Mouse (Mus musculus): ENCODE data around the gene Tgm2. TPM values are rescaled to one million over a fixed set of nuclear protein-coding genes. Genes with fewer than 3 reads are reported as not detected.
A peak's percentile ranks its signal among the peaks of the same experiment; 100 is the strongest.

Gene Tgm2
- polyA plus RNA-seq, 1 experiment from 2014 or later, result 40.8 TPM

DNA sequence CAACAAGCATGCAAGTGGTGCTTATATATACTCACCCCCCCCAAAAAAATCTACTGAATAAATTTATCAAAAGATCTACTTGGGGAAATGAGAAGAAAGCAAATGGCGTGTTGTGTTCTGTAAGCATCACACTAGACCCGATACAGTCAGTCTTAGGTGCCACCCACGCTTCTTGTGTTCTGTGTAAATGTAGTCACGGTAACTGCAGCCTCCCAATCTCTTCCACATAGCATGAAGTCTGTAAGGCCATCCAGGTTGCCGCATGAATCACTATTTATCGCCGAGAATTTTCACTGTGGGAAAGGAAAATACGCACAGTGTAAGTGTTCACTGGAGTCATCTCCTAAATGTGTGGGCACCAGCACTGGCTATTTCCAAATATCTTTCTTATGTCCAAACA lies 37.0 kb upstream of the Tgm2 start:
- DNase-seq (no peak), ATAC-seq (ENCODE audit: insufficient read depth) (no peak)
- Histone ChIP-seq H3K27me3 (ENCODE audit: insufficient read depth, low read length) (no peaks in the 10 kb centered on the region), H3K27ac (ENCODE audit: low read depth) (no peak overlapping the region), H3K9me3 (ENCODE audit: low read depth, low read length) (no peaks in the 10 kb centered on the region), H3K4me2 (no peak overlapping the region), H3K9ac (no peak overlapping the region), H3K4me3 (ENCODE audit: low read depth, low read length) (no peak overlapping the region), H3K4me1 (ENCODE audit: insufficient read depth) (peaks cover 7% of the 10 kb centered on the region), H3K36me3 (ENCODE audit: insufficient read depth) (no peaks in the 10 kb centered on the region)
- WGBS, result 85% methylated on average over 8 of the region's 8 CpGs
- TF ChIP-seq CTCF (IDR thresholded peaks at IDR 0.05; ENCODE audit: low read depth), result no peak

DNA sequence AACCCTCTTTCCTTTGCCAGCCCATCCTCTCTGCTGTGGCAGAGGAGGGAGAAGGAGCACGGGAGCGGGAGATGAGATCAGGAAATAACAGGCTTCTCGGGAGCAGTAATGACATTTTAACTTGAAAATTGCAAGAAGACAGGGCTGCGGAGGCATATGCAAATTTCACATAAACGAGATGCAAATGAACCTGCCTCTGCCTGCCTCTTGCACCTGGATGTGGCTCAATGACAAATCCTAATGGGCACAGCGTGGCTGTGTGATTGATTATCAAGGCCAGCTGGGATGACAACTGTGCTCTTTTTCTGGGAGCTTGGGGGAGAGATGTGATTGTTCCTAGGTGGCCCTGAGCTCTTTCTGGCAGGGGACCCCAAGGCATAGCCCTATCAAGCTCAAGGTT lies 35.7 kb upstream of the Tgm2 start:
- Histone ChIP-seq H3K9me3 (ENCODE audit: low read depth, low read length) (no peaks in the 10 kb centered on the region), H3K27ac (ENCODE audit: low read depth) (no peak overlapping the region), H3K4me2 (no peak overlapping the region), H3K9ac (no peak overlapping the region), H3K36me3 (ENCODE audit: insufficient read depth) (no peaks in the 10 kb centered on the region), H3K4me1 (ENCODE audit: insufficient read depth) (peaks cover 7% of the 10 kb centered on the region), H3K4me3 (ENCODE audit: low read depth, low read length) (no peak overlapping the region), H3K27me3 (ENCODE audit: insufficient read depth, low read length) (no peaks in the 10 kb centered on the region)
- WGBS, result 52% methylated on average over 6 of the region's 6 CpGs
- no peak for TF ChIP-seq CTCF (IDR thresholded peaks at IDR 0.05; ENCODE audit: low read depth)
- no peak for ATAC-seq (ENCODE audit: insufficient read depth)
- no peak for DNase-seq

DNA sequence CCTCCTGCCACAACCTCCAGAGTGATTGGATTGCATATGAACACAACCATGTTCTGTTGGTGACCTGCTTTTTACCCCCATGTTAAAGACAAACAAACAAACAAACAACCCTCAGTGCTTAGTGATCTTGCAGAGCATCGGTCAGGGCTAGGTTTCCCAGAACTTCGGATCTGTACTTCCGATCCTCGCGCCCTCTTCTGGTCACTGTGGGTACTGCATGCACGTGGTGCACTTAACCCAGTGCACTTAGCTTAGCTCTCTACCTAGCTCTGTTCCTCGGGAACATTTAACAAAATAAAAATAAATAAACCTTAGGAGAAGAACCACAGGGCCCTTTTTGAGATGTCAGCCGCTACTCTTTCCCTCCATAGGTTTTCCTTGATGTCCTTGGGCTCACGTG lies 34.6 kb upstream of the Tgm2 start:
- H3K9me3 ChIP-seq (ENCODE audit: low read depth, low read length), result no peaks in the 10 kb centered on the region
- ATAC-seq (ENCODE audit: insufficient read depth), result no peak
- no peaks in the 10 kb centered on the region for H3K27me3 ChIP-seq (ENCODE audit: insufficient read depth, low read length)
- no peaks in the 10 kb centered on the region for H3K36me3 ChIP-seq (ENCODE audit: insufficient read depth)
- DNase-seq, result peak; percentile 85
- no peak overlapping the region for H3K4me2 ChIP-seq
- H3K9ac ChIP-seq, result no peak overlapping the region
- H3K4me1 ChIP-seq (ENCODE audit: insufficient read depth), result peaks cover 7% of the 10 kb centered on the region
- 39% methylated on average over 9 of the region's 9 CpGs for WGBS
- H3K27ac ChIP-seq (ENCODE audit: low read depth), result no peak overlapping the region
- TF ChIP-seq CTCF (IDR thresholded peaks at IDR 0.05; ENCODE audit: low read depth), result peak; percentile 88
- H3K4me3 ChIP-seq (ENCODE audit: low read depth, low read length), result no peak overlapping the region

DNA sequence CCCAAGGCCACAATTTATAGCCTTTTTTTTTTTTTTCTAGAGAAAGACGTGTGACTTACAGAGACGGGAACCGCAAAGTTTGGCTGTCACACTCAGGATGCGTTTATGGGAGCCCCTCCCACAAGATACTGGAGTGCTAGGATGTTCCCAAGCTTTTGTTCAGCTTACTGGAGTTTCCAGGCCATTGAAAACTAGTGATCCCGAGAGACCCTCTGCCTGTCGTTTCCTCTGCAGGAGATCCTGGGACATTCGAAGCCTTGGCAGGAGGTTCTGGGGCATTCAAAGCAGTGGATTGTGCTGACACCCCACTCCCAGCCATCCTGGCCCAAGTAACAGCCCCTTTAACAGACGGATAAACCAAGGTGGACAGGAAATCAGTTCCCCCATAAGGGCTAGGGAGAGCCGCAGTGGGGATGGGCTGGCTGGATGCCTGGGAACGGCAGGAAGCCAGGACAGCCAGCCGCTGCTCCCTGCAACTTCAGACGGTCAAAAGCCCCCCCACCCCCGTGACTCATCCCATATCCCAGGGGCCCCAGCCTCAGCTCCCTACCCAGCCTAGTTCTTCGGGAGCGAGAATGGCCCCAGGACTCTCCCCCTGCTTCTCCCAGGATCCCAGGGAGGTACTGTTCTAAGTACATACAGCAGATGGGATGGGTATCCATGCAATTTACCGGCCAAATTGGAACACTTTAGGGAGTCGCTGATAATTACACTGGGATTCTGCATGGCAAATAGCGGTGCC lies 33.3 kb upstream of the Tgm2 start:
- H3K4me3 ChIP-seq (ENCODE audit: low read depth, low read length), result peak overlapping the region; percentile 31
- peak overlapping the region; percentile 71 for H3K27ac ChIP-seq (ENCODE audit: low read depth)
- H3K9ac ChIP-seq, result peak overlapping the region; percentile 22
- no peak for TF ChIP-seq CTCF (IDR thresholded peaks at IDR 0.05; ENCODE audit: low read depth)
- no peaks in the 10 kb centered on the region for H3K9me3 ChIP-seq (ENCODE audit: low read depth, low read length)
- H3K27me3 ChIP-seq (ENCODE audit: insufficient read depth, low read length), result no peaks in the 10 kb centered on the region
- ATAC-seq (ENCODE audit: insufficient read depth) (peak; percentile 54), DNase-seq (peak; percentile 79)
- 17% methylated on average over 18 of the region's 18 CpGs for WGBS
- peaks cover 7% of the 10 kb centered on the region for H3K4me1 ChIP-seq (ENCODE audit: insufficient read depth)
- peak overlapping the region; percentile 62 for H3K4me2 ChIP-seq
- no peaks in the 10 kb centered on the region for H3K36me3 ChIP-seq (ENCODE audit: insufficient read depth)

DNA sequence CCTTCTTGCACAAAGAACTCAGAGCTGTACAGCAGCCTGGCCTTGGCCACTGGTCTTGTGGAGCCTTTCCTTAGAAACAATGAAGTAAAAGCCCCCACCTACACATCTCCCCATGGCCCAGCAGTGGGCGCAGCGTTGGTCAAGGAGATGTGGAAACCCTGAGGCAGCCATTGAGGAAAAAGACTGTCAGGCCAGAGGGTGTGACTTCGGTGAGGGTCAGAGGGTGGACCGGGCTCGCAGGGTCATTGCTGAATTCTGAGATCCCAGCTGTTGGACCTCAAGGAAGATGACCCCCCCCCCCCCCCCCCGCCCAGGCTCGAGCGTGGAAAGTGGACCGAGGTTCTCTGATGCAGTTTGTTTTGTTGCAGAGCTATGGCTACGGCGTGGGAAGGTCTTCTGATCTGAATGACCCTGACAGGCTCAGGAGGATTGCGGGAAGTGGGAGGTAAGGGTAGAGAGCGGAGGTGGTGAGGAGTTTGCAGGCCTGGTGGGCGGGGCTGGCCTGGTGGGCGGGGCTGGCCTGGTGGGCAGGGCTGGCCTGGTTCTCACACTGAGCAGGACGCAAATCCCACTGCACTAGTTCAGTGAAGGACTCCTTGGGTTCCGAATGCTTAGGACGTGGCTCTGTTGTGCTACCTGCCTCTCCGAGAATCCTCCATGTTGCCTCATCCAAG lies 32.6 kb upstream of the Tgm2 start:
- peak overlapping the region; percentile 62 for H3K4me2 ChIP-seq
- H3K27ac ChIP-seq (ENCODE audit: low read depth), result peak overlapping the region; percentile 71
- H3K4me1 ChIP-seq (ENCODE audit: insufficient read depth), result peaks cover 9% of the 10 kb centered on the region
- no peaks in the 10 kb centered on the region for H3K36me3 ChIP-seq (ENCODE audit: insufficient read depth)
- no peaks in the 10 kb centered on the region for H3K27me3 ChIP-seq (ENCODE audit: insufficient read depth, low read length)
- 9% methylated on average over 18 of the region's 19 CpGs for WGBS
- H3K9me3 ChIP-seq (ENCODE audit: low read depth, low read length), result no peaks in the 10 kb centered on the region
- TF ChIP-seq CTCF (IDR thresholded peaks at IDR 0.05; ENCODE audit: low read depth), result peak; percentile 32; the same call in 1 of the 2 replicates
- peak overlapping the region; percentile 22; the same call in 1 of the 2 replicates for H3K9ac ChIP-seq
- peak; percentile 87 for DNase-seq
- peak overlapping the region; percentile 31 for H3K4me3 ChIP-seq (ENCODE audit: low read depth, low read length)
- ATAC-seq (ENCODE audit: insufficient read depth), result peak; percentile 92

GRCm38 (mm10) chr2:158178139-158178538 lies 31.9 kb upstream of the Tgm2 start:
- H3K27ac ChIP-seq (ENCODE audit: low read depth), result no peak overlapping the region
- no peak overlapping the region for H3K4me2 ChIP-seq
- no peaks in the 10 kb centered on the region for H3K27me3 ChIP-seq (ENCODE audit: insufficient read depth, low read length)
- no peak for ATAC-seq (ENCODE audit: insufficient read depth)
- TF ChIP-seq CTCF (IDR thresholded peaks at IDR 0.05; ENCODE audit: low read depth), result no peak
- H3K4me1 ChIP-seq (ENCODE audit: insufficient read depth), result peaks cover 9% of the 10 kb centered on the region
- no peaks in the 10 kb centered on the region for H3K9me3 ChIP-seq (ENCODE audit: low read depth, low read length)
- no peak overlapping the region for H3K9ac ChIP-seq
- 71% methylated on average over 4 of the region's 4 CpGs for WGBS
- no peak for DNase-seq
- no peak overlapping the region for H3K4me3 ChIP-seq (ENCODE audit: low read depth, low read length)
- H3K36me3 ChIP-seq (ENCODE audit: insufficient read depth), result no peaks in the 10 kb centered on the region

DNA sequence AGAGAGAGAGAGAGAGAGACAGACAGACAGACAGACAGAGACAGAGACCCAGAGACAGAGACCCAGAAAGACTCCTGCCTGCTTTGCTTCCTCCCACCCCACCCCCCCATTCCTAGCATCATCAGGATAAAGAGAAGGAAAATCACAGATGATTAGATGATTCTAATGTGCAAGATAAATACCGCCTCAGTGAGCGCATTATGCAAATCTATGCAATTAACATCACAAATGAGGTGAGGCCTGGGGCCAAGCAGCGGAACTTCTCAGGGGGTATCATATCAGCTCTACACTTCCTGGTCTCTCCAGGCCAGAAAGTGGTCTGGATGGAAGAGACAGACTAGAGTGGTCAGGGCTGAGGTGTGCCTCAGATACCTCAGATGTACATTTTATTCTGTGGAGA lies 31.3 kb upstream of the Tgm2 start:
- ATAC-seq (ENCODE audit: insufficient read depth), result no peak
- Histone ChIP-seq H3K36me3 (ENCODE audit: insufficient read depth) (no peaks in the 10 kb centered on the region), H3K4me3 (ENCODE audit: low read depth, low read length) (no peak overlapping the region), H3K9me3 (ENCODE audit: low read depth, low read length) (no peaks in the 10 kb centered on the region), H3K27ac (ENCODE audit: low read depth) (no peak overlapping the region), H3K4me2 (no peak overlapping the region), H3K27me3 (ENCODE audit: insufficient read depth, low read length) (no peaks in the 10 kb centered on the region), H3K4me1 (ENCODE audit: insufficient read depth) (peaks cover 9% of the 10 kb centered on the region), H3K9ac (no peak overlapping the region)
- TF ChIP-seq CTCF (IDR thresholded peaks at IDR 0.05; ENCODE audit: low read depth), result no peak
- no peak for DNase-seq
- WGBS, result 78% methylated on average over 3 of the region's 3 CpGs

Measured in lung, embryonic 14.5 days (tissue).